Mouse (Mus musculus): ENCODE data around the gene Gstz1. TPM values are rescaled to one million over a fixed set of nuclear protein-coding genes. Genes with fewer than 3 reads are reported as not detected.
"Not testable (repeated sequence)": the region's sequence is repeated elsewhere in the genome, so short reads cannot be mapped to it uniquely, and the experiment has no call there.

The Gstz1 gene
- total and polyA plus RNA-seq, 3 experiments, result 19.7 to 27.5 (median 22.3) TPM

DNA sequence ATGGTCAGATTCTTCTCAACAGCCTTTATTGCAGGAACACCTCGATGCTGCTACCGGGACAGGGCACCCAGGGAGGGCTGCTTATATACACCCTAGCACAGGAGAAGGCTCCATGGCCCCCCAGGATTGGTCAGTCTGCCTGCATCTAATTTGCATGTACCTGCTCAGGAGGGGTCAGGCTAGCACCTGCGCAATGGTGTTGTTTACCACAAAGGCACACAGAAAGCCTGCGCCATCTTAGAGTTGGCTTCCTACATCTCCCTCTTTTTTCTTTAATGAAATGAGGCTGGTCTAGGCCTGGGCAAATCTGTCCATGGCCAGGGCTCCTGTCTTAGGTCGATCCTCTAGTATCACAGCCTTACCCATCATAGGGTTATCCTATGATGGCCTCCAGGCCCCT, 2.5 kb downstream of the Gstz1 start:
- peaks cover 0 to 20% of the 10 kb centered on the region in 2 experiments; a peak in 2 of 4 replicates for H3K4me1 ChIP-seq (ENCODE audit: control insufficient read depth in 1 of 2, insufficient read depth in 2 of 2)
- no peaks in the 10 kb centered on the region for H3K27me3 ChIP-seq (replicated peaks)
- H3K9me3 ChIP-seq (replicated peaks; ENCODE audit: low read length), result peaks cover 5% of the 10 kb centered on the region
- no peak overlapping the region for H3K4me3 ChIP-seq (replicated peaks in 1 of 3; ENCODE audit: low read depth in 2 of 3, low read length in 2 of 3, poor library complexity in 1 of 3)
- DNase-seq (ENCODE audit: extremely low read depth), result no peak
- H3K79me2 ChIP-seq (replicated peaks; ENCODE audit: control insufficient read depth, extremely low read depth, insufficient read depth, poor library complexity, severe bottlenecking), result peaks cover 20% of the 10 kb centered on the region
- in situ Hi-C loops (cut with MboI; ENCODE audit: low pct_ligation_motif_present, low pct_unique_long_range_greater_than_20kb, low sequenced_read_pairs) (no loop called here), dilution Hi-C loops (cut with MboI; ENCODE audit: extremely low pct_ligation_motif_present, extremely low pct_unique_long_range_greater_than_20kb, low sequenced_read_pairs) (no loop called here)
- peaks cover 3 to 5% of the 10 kb centered on the region in 2 experiments for H3K36me3 ChIP-seq (replicated peaks in 1 of 2; ENCODE audit: control insufficient read depth in 1 of 2, insufficient read depth in 1 of 2, low read length in 1 of 2)
- no peak overlapping the region for H3K9ac ChIP-seq (ENCODE audit: insufficient read depth, low read depth)
- no peak overlapping the region for H3K4me2 ChIP-seq (ENCODE audit: insufficient read depth, low read depth, poor library complexity, severe bottlenecking)
- H3K27ac ChIP-seq (ENCODE audit: insufficient read depth, low read depth), result no peak overlapping the region
- no peak for TF ChIP-seq PAX5 (IDR thresholded peaks at IDR 0.05; ENCODE audit: low read length)
- TF ChIP-seq JUN (IDR thresholded peaks at IDR 0.05; ENCODE audit: insufficient read depth, low read depth, low read length), result no peak
- TF ChIP-seq CHD1 (IDR thresholded peaks at IDR 0.05; ENCODE audit: low read depth, low read length), result no peak
- no peak for TF ChIP-seq TBP (conservative IDR thresholded peaks at IDR 0.05; ENCODE audit: low read depth, low read length)
- TF ChIP-seq MAX (IDR thresholded peaks at IDR 0.05; ENCODE audit: low read length), result no peak
- TF ChIP-seq GABPA (IDR thresholded peaks at IDR 0.05; ENCODE audit: insufficient replicate concordance, low read depth, low read length), result no peak

DNA sequence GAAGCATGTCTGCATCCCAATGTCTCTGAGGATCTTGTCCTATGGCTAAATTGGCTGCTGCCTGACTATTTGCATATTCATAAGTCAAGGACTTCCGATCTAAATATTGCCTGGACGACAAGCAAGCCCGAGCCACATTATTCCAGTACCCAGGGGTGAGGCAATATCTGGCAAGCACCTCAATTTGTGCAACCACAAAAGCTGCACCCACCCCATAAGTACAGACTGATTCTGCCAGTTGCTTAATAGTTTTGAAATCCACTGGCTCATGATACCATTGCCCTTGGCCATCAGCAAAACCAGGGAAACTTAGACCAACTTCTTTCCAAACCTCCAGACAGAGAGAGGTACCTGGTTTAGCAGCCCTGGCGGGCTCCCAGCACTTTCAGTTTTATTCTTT, 7.5 kb downstream of the Gstz1 start:
- dilution Hi-C loops (cut with MboI; ENCODE audit: extremely low pct_ligation_motif_present, extremely low pct_unique_long_range_greater_than_20kb, low sequenced_read_pairs); in situ Hi-C loops (cut with MboI; ENCODE audit: low pct_ligation_motif_present, low pct_unique_long_range_greater_than_20kb, low sequenced_read_pairs): not testable (repeated sequence)

DNA sequence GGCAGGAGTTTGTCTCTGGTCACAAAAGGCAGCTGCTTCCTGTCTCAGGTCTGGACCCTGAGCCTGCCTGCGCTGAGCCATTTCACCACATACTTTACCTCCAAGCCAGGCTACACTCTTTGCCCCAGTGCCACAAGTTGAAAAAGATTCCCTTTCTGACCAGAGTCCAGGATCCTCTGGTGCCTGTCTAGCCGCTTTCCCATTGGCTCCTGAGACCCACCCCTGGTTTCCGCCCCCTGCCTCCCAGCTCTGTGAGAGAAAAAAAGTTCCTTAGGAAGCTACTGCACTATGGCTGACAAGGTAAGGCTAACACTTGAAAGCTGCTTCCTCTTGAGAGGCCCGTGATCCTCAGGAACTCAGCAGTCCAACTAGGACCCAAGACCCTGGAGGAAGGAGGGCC, 10.4 kb downstream of the Gstz1 start:
- in situ Hi-C loops (cut with MboI; ENCODE audit: low pct_ligation_motif_present, low pct_unique_long_range_greater_than_20kb, low sequenced_read_pairs) (no loop called here), dilution Hi-C loops (cut with MboI; ENCODE audit: extremely low pct_ligation_motif_present, extremely low pct_unique_long_range_greater_than_20kb, low sequenced_read_pairs) (no loop called here)
- no peak overlapping the region for H3K4me2 ChIP-seq (ENCODE audit: insufficient read depth, low read depth, poor library complexity, severe bottlenecking)
- TF ChIP-seq UBTF (IDR thresholded peaks at IDR 0.05; ENCODE audit: low read depth, low read length) (no peak), MXI1 (IDR thresholded peaks at IDR 0.05; ENCODE audit: low read depth, low read length) (no peak), MAFK (IDR thresholded peaks at IDR 0.05; ENCODE audit: insufficient replicate concordance, low read length) (no peak), GABPA (IDR thresholded peaks at IDR 0.05; ENCODE audit: insufficient replicate concordance, low read depth, low read length) (no peak), POLR2AphosphoS2 (IDR thresholded peaks at IDR 0.05; ENCODE audit: low read depth, low read length) (no peak), BHLHE40 (IDR thresholded peaks at IDR 0.05; ENCODE audit: low read depth, low read length) (no peak), JUN (IDR thresholded peaks at IDR 0.05; ENCODE audit: insufficient read depth, low read depth, low read length) (no peak), ELF1 (IDR thresholded peaks at IDR 0.05; ENCODE audit: low read depth, low read length) (no peak), PAX5 (IDR thresholded peaks at IDR 0.05; ENCODE audit: low read length) (no peak), MYC (IDR thresholded peaks at IDR 0.05; ENCODE audit: low read depth, low read length) (no peak), IRF4 (IDR thresholded peaks at IDR 0.05; ENCODE audit: low read depth, low read length) (no peak), ZC3H11A (IDR thresholded peaks at IDR 0.05; ENCODE audit: low read depth, low read length) (no peak), NELFE (IDR thresholded peaks at IDR 0.05; ENCODE audit: low read depth, low read length) (no peak), ZMIZ1 (IDR thresholded peaks at IDR 0.05; ENCODE audit: low read depth, low read length) (no peak), ZNF384 (IDR thresholded peaks at IDR 0.05; ENCODE audit: low read depth, low read length) (no peak), CTCF (conservative IDR thresholded peaks at IDR 0.05 in 1 of 2, IDR thresholded peaks at IDR 0.05 in 1 of 2; ENCODE audit: low read depth in 2 of 2, low read length in 2 of 2) (no peak), ZKSCAN1 (IDR thresholded peaks at IDR 0.05; ENCODE audit: borderline replicate concordance, low read depth, low read length) (no peak), POLR2A (IDR thresholded peaks at IDR 0.05; ENCODE audit: low read depth, low read length) (no peak), EP300 (IDR thresholded peaks at IDR 0.05; ENCODE audit: low read length) (no peak)
- peaks cover 0 to 51% of the 10 kb centered on the region in 2 experiments; a peak in 3 of 4 replicates for H3K4me1 ChIP-seq (ENCODE audit: control insufficient read depth in 1 of 2, insufficient read depth in 2 of 2)
- H3K27me3 ChIP-seq (replicated peaks), result no peaks in the 10 kb centered on the region
- no peaks in the 10 kb centered on the region for H3K79me2 ChIP-seq (replicated peaks; ENCODE audit: control insufficient read depth, extremely low read depth, insufficient read depth, poor library complexity, severe bottlenecking)
- no peak overlapping the region for H3K27ac ChIP-seq (ENCODE audit: insufficient read depth, low read depth)
- H3K4me3 ChIP-seq (replicated peaks in 1 of 3; ENCODE audit: low read depth in 2 of 3, low read length in 2 of 3, poor library complexity in 1 of 3), result no peak overlapping the region
- no peak overlapping the region for H3K9ac ChIP-seq (ENCODE audit: insufficient read depth, low read depth)
- peaks cover 3% of the 10 kb centered on the region for H3K9me3 ChIP-seq (replicated peaks; ENCODE audit: low read length)
- DNase-seq (ENCODE audit: extremely low read depth), result peak; percentile 8
- peaks cover 17 to 40% of the 10 kb centered on the region in 2 experiments for H3K36me3 ChIP-seq (replicated peaks in 1 of 2; ENCODE audit: control insufficient read depth in 1 of 2, insufficient read depth in 1 of 2, low read length in 1 of 2)

More for the DNA sequence above, 7.5 kb downstream of the Gstz1 start:
- not testable (repeated sequence) for H3K79me2 ChIP-seq (replicated peaks; ENCODE audit: control insufficient read depth, extremely low read depth, insufficient read depth, poor library complexity, severe bottlenecking); H3K27ac ChIP-seq (ENCODE audit: insufficient read depth, low read depth); H3K4me2 ChIP-seq (ENCODE audit: insufficient read depth, low read depth, poor library complexity, severe bottlenecking); H3K9ac ChIP-seq (ENCODE audit: insufficient read depth, low read depth); H3K4me3 ChIP-seq (replicated peaks in 1 of 3; ENCODE audit: low read depth in 2 of 3, low read length in 2 of 3, poor library complexity in 1 of 3); DNase-seq (ENCODE audit: extremely low read depth); H3K9me3 ChIP-seq (replicated peaks; ENCODE audit: low read length); H3K27me3 ChIP-seq (replicated peaks)
- peaks cover 11 to 20% of the 10 kb centered on the region in 2 experiments for H3K36me3 ChIP-seq (replicated peaks in 1 of 2; ENCODE audit: control insufficient read depth in 1 of 2, insufficient read depth in 1 of 2, low read length in 1 of 2)
- peaks cover 0 to 28% of the 10 kb centered on the region in 2 experiments; a peak in 3 of 4 replicates for H3K4me1 ChIP-seq (ENCODE audit: control insufficient read depth in 1 of 2, insufficient read depth in 2 of 2)

Data from CH12.LX (cell line).